Mouse (Mus musculus) embryonic fibroblast, embryonic 13.5 days (primary cell): Measurements from ENCODE around the gene Clec4g.

Experiments
- CTCF ChIP-seq: IDR thresholded peaks from 2 replicates; pipeline ENCODE4 v1.5.1; 2011; ENCODE audit warnings: mild to moderate bottlenecking, control low read depth, low read length, moderate library complexity, borderline replicate concordance; ENCODE audit not compliant: insufficient read depth
- POLR2A ChIP-seq: IDR thresholded peaks from 2 replicates; pipeline ENCODE4 v1.6.1; 2011; ENCODE audit warnings: low read depth, mild to moderate bottlenecking, control low read depth, low read length, moderate library complexity

GRCm38 (mm10) chr8:3685422-3685821 lies 35.0 kb downstream of the Clec4g start:
- no peak for TF ChIP-seq CTCF
- TF ChIP-seq POLR2A = no peak
